Mouse (Mus musculus) activated CD4-positive, CD25-positive, alpha-beta regulatory T cell (primary cell): Measurements from ENCODE around the gene Gm21964. TPM values are rescaled to one million over a fixed set of nuclear protein-coding genes. Genes with fewer than 3 reads are reported as not detected.

Experiments used
- polyA plus RNA-seq, 2 experiments: library from polyadenylated mRNA; unstranded; fragments of 100-300 nt; shearing (Covaris generic); gene quantifications; one replicate each; pipeline ENCODE4 v1.2.1; 2017

Gm21964 gene
- not detected for polyA plus RNA-seq

GRCm38 (mm10) chr8:110100907-110101306 lies at the start of gene Gm21964:
Gene Gm21964, plus strand, starts transcription at chr8:110101207.

GRCm38 (mm10) chr8:110079282-110080221 lies 21.5 kb upstream of the Gm21964 start, which contains the start of gene Zfp612:
Gene Zfp612, plus strand, starts transcription at chr8:110079746.

GRCm38 (mm10) chr8:110102653-110103052 lies 1.6 kb downstream of the Gm21964 start, which contains the start of gene Gm17720:
Gene Gm17720, minus strand, starts transcription at chr8:110102753.

Other genes starting within 250 kb of the Gm21964 start
- gene Phlpp2, start 232.7 kb upstream of the Gm21964 start, polyA plus RNA-seq = under 1 TPM; 0.26 to 0.50 TPM
- gene Marveld3, start 139.0 kb upstream of the Gm21964 start, polyA plus RNA-seq = under 1 TPM in 1 of 2 experiments, not detected in 1; 0.81 TPM
- gene Tat, start 110.8 kb upstream of the Gm21964 start, polyA plus RNA-seq = under 1 TPM in 1 of 2 experiments, not detected in 1; 0.21 TPM
- gene Chst4, start 61.5 kb upstream of the Gm21964 start, polyA plus RNA-seq = under 1 TPM; 0.12 to 0.41 TPM
- gene Zfp612, start 21.5 kb upstream of the Gm21964 start, polyA plus RNA-seq = 1 to 10 TPM in 1 of 2 experiments, under 1 TPM in 1; 0.50 to 2.3 TPM
- gene Gm17720, start 1.5 kb downstream of the Gm21964 start, polyA plus RNA-seq = not detected
- not detected for gene Calb2, start 67.0 kb downstream of the Gm21964 start, polyA plus RNA-seq
- 1 to 10 TPM; 5.3 to 8.7 TPM for gene Cmtr2, start 114.5 kb downstream of the Gm21964 start, polyA plus RNA-seq
- under 1 TPM in 1 of 2 experiments, not detected in 1; 0.23 TPM for gene Hydin, start 165.8 kb downstream of the Gm21964 start, polyA plus RNA-seq